Mouse (Mus musculus) cortical plate, adult 2 months (tissue): ENCODE data around the gene Nectin2. TPM values are rescaled to one million over a fixed set of nuclear protein-coding genes. Genes with fewer than 3 reads are reported as not detected.

Experiments used
- H3K27ac ChIP-seq: fragments of 200-500 bp; 2 replicates; pipeline ENCODE4 v1.5.1; 2012; ENCODE audit warnings: low read length, control low read depth, inconsistent platforms; ENCODE audit not compliant: insufficient read depth
- H3K4me1 ChIP-seq: fragments of 200-500 bp; 2 replicates; pipeline ENCODE4 v1.6.1; 2011; ENCODE audit warnings: low read length; ENCODE audit not compliant: control insufficient read depth, insufficient read depth
- H3K4me3 ChIP-seq: fragments of 200-500 bp; 2 replicates; pipeline ENCODE4 v1.5.1; 2011; ENCODE audit warnings: mild to moderate bottlenecking, low read length, control low read depth; ENCODE audit not compliant: insufficient read depth
- CTCF ChIP-seq: fragments of 200-500 bp; IDR thresholded peaks from 2 replicates; pipeline ENCODE4 v1.5.1; 2011; ENCODE audit warnings: mild to moderate bottlenecking, control low read depth, low read length; ENCODE audit not compliant: insufficient read depth; ENCODE audit errors: extremely low read depth
- POLR2A ChIP-seq: fragments of 200-500 bp; IDR thresholded peaks from 2 replicates; pipeline ENCODE4 v1.6.1; 2011; ENCODE audit warnings: mild to moderate bottlenecking, low read length, control low read depth; ENCODE audit not compliant: insufficient read depth; ENCODE audit errors: extremely low read depth
- polyA plus RNA-seq: library from polyadenylated mRNA; depleted of rRNA; stranded (reverse); fragments of >200 nt; gene quantifications from 2 replicates; pipeline ENCODE4 v1.2.3, GENCODE M21; 2012

Nectin2 gene
- polyA plus RNA-seq, 1 experiment, result 6.9 TPM

GRCm38 (mm10) chr7:19754065-19754464 is 3.8 kb upstream of the Nectin2 start:
- no peak for TF ChIP-seq POLR2A
- no peak for TF ChIP-seq CTCF
- H3K4me1 ChIP-seq, result no peaks in the 10 kb centered on the region
- no peak overlapping the region for H3K4me3 ChIP-seq
- H3K27ac ChIP-seq, result no peak overlapping the region

GRCm38 (mm10) chr7:19753587-19753986 is 3.3 kb upstream of the Nectin2 start:
- Histone ChIP-seq H3K4me3 (no peak overlapping the region), H3K27ac (no peak overlapping the region), H3K4me1 (no peaks in the 10 kb centered on the region)
- TF ChIP-seq CTCF (no peak), POLR2A (no peak)

GRCm38 (mm10) chr7:19752652-19753051 is 2.4 kb upstream of the Nectin2 start:
- no peaks in the 10 kb centered on the region for H3K4me1 ChIP-seq
- no peak overlapping the region for H3K27ac ChIP-seq
- TF ChIP-seq CTCF (peak; percentile 19; the same call in 1 of the 2 replicates), POLR2A (no peak)
- H3K4me3 ChIP-seq, result no peak overlapping the region

GRCm38 (mm10) chr7:19751070-19751383 is 744 bp upstream of the Nectin2 start:
- Histone ChIP-seq H3K27ac (no peak overlapping the region), H3K4me1 (no peaks in the 10 kb centered on the region), H3K4me3 (no peak overlapping the region)
- TF ChIP-seq POLR2A, result no peak
- TF ChIP-seq CTCF, result no peak

DNA sequence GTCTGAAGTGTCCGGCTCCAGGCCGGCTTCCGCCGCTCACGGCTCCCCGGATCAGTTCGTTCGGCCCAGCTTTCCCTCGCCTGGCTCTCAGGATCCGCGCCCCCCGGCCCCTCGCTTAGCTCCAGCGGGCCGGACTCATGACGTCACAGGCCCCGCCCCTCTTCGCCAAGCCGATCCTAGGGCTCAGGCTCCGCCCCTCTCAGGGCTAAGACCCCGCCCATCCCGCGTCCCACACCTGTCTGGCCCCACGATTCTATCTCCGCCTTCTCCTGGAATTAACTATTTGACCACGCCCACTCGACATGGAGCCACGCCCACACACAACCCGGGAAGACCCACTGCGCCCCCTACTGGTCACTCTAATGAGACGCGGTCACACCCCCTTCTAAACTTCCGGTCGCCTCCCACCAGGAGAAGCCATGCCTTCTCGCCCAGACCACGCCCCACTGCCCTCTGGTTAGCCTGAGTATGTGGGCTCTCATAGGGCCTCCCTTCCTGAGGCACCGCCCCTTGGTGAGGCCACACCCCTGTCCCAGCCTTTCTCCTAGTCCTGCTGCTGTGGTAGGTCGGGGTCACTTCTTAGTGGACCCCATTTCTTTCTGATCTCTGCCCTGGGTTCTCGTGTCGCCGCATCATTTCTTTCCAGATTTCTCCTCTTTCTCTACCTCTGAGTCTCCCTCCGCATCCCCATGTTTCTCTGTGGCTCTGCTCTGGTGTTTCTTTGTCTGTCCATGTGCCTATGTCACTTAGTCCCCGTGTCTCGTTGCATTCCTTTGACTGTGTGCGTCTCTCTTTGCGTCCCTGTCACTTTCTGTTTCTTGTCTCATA is 680 bp downstream of the Nectin2 start:
- no peak overlapping the region; the same call in 1 of the 2 replicates for H3K27ac ChIP-seq
- H3K4me1 ChIP-seq, result no peaks in the 10 kb centered on the region
- TF ChIP-seq CTCF (peak; percentile 61), POLR2A (no peak)
- peak overlapping the region; percentile 51 for H3K4me3 ChIP-seq

- TF ChIP-seq POLR2A, result no peak
- TF ChIP-seq CTCF, result no peak
- H3K4me3 ChIP-seq, result peak overlapping the region; percentile 51
- H3K27ac ChIP-seq, result no peak overlapping the region
- H3K4me1 ChIP-seq, result no peaks in the 10 kb centered on the region
These were observed 1.8 kb downstream of the Nectin2 start for GRCm38 (mm10) chr7:19748219-19749195.

- TF ChIP-seq CTCF, result no peak
- TF ChIP-seq POLR2A, result no peak
- H3K27ac ChIP-seq, result no peak overlapping the region
- no peaks in the 10 kb centered on the region for H3K4me1 ChIP-seq
- peak overlapping the region; percentile 51; the same call in 1 of the 2 replicates for H3K4me3 ChIP-seq
These were observed 2.7 kb downstream of the Nectin2 start for GRCm38 (mm10) chr7:19747420-19748218.

- Histone ChIP-seq H3K4me1 (no peaks in the 10 kb centered on the region), H3K4me3 (no peak overlapping the region), H3K27ac (no peak overlapping the region)
- no peak for TF ChIP-seq CTCF
These were observed 3.7 kb downstream of the Nectin2 start for GRCm38 (mm10) chr7:19746426-19747201.

- TF ChIP-seq POLR2A (no peak), CTCF (no peak)
- H3K27ac ChIP-seq, result no peak overlapping the region
- H3K4me1 ChIP-seq, result no peaks in the 10 kb centered on the region
- H3K4me3 ChIP-seq, result no peak overlapping the region
These were observed 4.3 kb downstream of the Nectin2 start for GRCm38 (mm10) chr7:19745971-19746370.
